Mouse (Mus musculus) embryonic facial prominence, embryonic 13.5 days (tissue): ENCODE results near the gene C87499. TPM values are rescaled to one million over a fixed set of nuclear protein-coding genes. Genes with fewer than 3 reads are reported as not detected.

Experiments
- ATAC-seq: fragments of 200-750 bp; cut with Nextera tagmentation; 2 replicates; pipeline ENCODE4 v1.8.0; 2017; ENCODE audit warnings: low read depth; ENCODE audit not compliant: insufficient number of reproducible peaks, insufficient read depth, low FRiP score, low TSS enrichment
- H3K27ac ChIP-seq: fragments of 300-500 bp; sonication (generic); 2 replicates; pipeline ENCODE4 v1.5.1; 2015; ENCODE audit warnings: moderate library complexity, mild to moderate bottlenecking, inconsistent platforms
- H3K27me3 ChIP-seq: fragments of 300-500 bp; sonication (generic); 2 replicates; pipeline ENCODE4 v1.6.1; 2015; ENCODE audit warnings: mild to moderate bottlenecking, inconsistent platforms
- H3K36me3 ChIP-seq: fragments of 300-500 bp; sonication (generic); 2 replicates; pipeline ENCODE4 v1.6.1; 2015; ENCODE audit warnings: mild to moderate bottlenecking, inconsistent platforms
- H3K4me1 ChIP-seq: fragments of 300-500 bp; sonication (generic); 2 replicates; pipeline ENCODE4 v1.6.1; 2015; ENCODE audit warnings: inconsistent platforms
- H3K4me2 ChIP-seq: fragments of 300-500 bp; sonication (generic); 2 replicates; pipeline ENCODE4 v1.6.1; 2015; ENCODE audit warnings: moderate library complexity, mild to moderate bottlenecking, inconsistent platforms
- H3K4me3 ChIP-seq: fragments of 300-500 bp; sonication (generic); 2 replicates; pipeline ENCODE4 v1.5.1; 2015; ENCODE audit warnings: mild to moderate bottlenecking, inconsistent platforms
- H3K9ac ChIP-seq: fragments of 300-500 bp; sonication (generic); 2 replicates; pipeline ENCODE4 v1.6.1; 2015; ENCODE audit warnings: mild to moderate bottlenecking, inconsistent platforms
- H3K9me3 ChIP-seq: fragments of 300-500 bp; sonication (generic); 2 replicates; pipeline ENCODE4 v1.6.1; 2016; ENCODE audit warnings: inconsistent platforms
- WGBS: fragments of 180-500 bp; shearing (Covaris S2); methylation state at CpG from one replicate; pipeline ENCODE4 v1.1.7; 2015; ENCODE audit warnings: mixed read lengths; 5-methylcytosine and 5-hydroxymethylcytosine counted together
- polyA plus RNA-seq: library from polyadenylated mRNA; unstranded; fragments of >200 nt; fragmentation: Nextera tagmentation; extraction: Ambion mirVana; gene quantifications from 2 replicates; pipeline ENCODE4 v1.2.1, GENCODE M21; 2015

C87499 gene
- polyA plus RNA-seq, 1 experiment from 2014 or later = not detected

DNA sequence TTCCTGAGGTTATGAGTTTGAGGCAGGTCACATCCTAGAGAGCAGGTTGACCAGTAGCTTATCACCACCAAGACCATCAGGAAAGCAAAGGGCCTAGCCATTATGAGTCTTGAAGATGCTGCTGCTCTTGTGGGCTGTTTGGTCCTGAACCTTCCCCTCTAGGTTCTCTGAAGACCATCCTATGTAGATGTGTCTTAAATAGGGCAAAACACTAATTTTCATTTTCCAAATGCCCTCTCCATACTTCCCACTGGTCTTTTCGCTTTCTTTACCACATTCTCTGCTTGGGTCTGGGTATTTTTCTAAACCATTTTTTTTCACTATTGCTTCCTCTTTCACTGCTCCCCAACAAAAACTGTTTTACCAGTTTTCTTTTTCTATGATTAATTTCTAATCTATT lies 41.9 kb downstream of the C87499 start, which contains the start of gene Ifna9:
Gene Ifna9 (minus strand): TSS at position 101 of the 400 bp plus-strand sequence.
- no peak within 1 kb of the TSS for H3K27ac ChIP-seq
- H3K9ac ChIP-seq = no peak within 1 kb of the TSS
- ATAC-seq = no peak

More for the DNA sequence above, 41.9 kb downstream of the C87499 start, which contains the start of gene Ifna9:
- Histone ChIP-seq H3K27me3 (no peaks in the 10 kb centered on the region), H3K4me1 (no peaks in the 10 kb centered on the region), H3K4me3 (no peak within 1 kb of the TSS), H3K9me3 (no peaks in the 10 kb centered on the region), H3K4me2 (no peak within 1 kb of the TSS), H3K36me3 (no peaks in the 10 kb centered on the region)
- WGBS = 88% methylated on average over 1 of the region's 1 CpGs

Other genes starting within 250 kb of the C87499 start
- 11.3 and 12.2 TPM in 2 replicates for gene Hacd4, start 195.5 kb downstream of the C87499 start, polyA plus RNA-seq
- not detected in 2 replicates for gene Ifnb1, start 111.6 kb downstream of the C87499 start, polyA plus RNA-seq
- not detected in 2 replicates for gene Ifna15, start 76.2 kb downstream of the C87499 start, polyA plus RNA-seq
- gene Ifna14, start 62.6 kb downstream of the C87499 start, polyA plus RNA-seq = not detected in 2 replicates
- gene Ifna9, start 42.0 kb downstream of the C87499 start, polyA plus RNA-seq = not detected in 2 replicates
- gene Ifna12, start 31.0 kb downstream of the C87499 start, polyA plus RNA-seq = not detected in 2 replicates
- gene Ifna13, start 10.0 kb upstream of the C87499 start, polyA plus RNA-seq = not detected in 2 replicates
- gene Ifna16, start 42.5 kb upstream of the C87499 start, polyA plus RNA-seq = not detected in 2 replicates
- not detected in 2 replicates for gene Ifna2, start 49.5 kb upstream of the C87499 start, polyA plus RNA-seq
- gene Ifnab, start 56.9 kb upstream of the C87499 start, polyA plus RNA-seq = not detected in 2 replicates
- gene Gm26566, start 87.4 kb upstream of the C87499 start, polyA plus RNA-seq = 0.84 and 1.0 TPM in 2 replicates
- gene Klhl9, start 88.1 kb upstream of the C87499 start, polyA plus RNA-seq = 111 and 122 TPM in 2 replicates
- gene Gm13271, start 120.5 kb upstream of the C87499 start, polyA plus RNA-seq = not detected in 2 replicates
- 0.22 and 0.63 TPM in 2 replicates for gene Gm13283, start 125.7 kb upstream of the C87499 start, polyA plus RNA-seq
- gene Gm13290, start 139.4 kb upstream of the C87499 start, polyA plus RNA-seq = 0.46 and 0.70 TPM in 2 replicates
- not detected in 2 replicates for gene Gm13289, start 142.5 kb upstream of the C87499 start, polyA plus RNA-seq
- not detected in 2 replicates for gene Gm13272, start 145.4 kb upstream of the C87499 start, polyA plus RNA-seq
- gene Ifnz, start 147.7 kb upstream of the C87499 start, polyA plus RNA-seq = not detected in 2 replicates
- not detected in 2 replicates for gene Gm13276, start 151.3 kb upstream of the C87499 start, polyA plus RNA-seq
- gene Gm13277, start 154.2 kb upstream of the C87499 start, polyA plus RNA-seq = not detected in 2 replicates
- gene Gm13278, start 157.1 kb upstream of the C87499 start, polyA plus RNA-seq = not detected in 2 replicates
- gene Gm13275, start 160.1 kb upstream of the C87499 start, polyA plus RNA-seq = not detected in 2 replicates
- not detected in 2 replicates for gene Gm13279, start 163.0 kb upstream of the C87499 start, polyA plus RNA-seq
- gene Gm13285, start 165.3 kb upstream of the C87499 start, polyA plus RNA-seq = 0.58 and 1.4 TPM in 2 replicates
- not detected in 2 replicates for gene Gm13287, start 168.8 kb upstream of the C87499 start, polyA plus RNA-seq
- 0.11 TPM in 1 of 2 replicates, not detected in the other for gene Gm13288, start 171.1 kb upstream of the C87499 start, polyA plus RNA-seq
- not detected in 2 replicates for gene Ifna7, start 181.8 kb upstream of the C87499 start, polyA plus RNA-seq
- not detected in 2 replicates for gene Ifna11, start 185.5 kb upstream of the C87499 start, polyA plus RNA-seq
- gene Ifna6, start 193.0 kb upstream of the C87499 start, polyA plus RNA-seq = not detected in 2 replicates
- gene Ifna5, start 201.1 kb upstream of the C87499 start, polyA plus RNA-seq = not detected in 2 replicates
- gene Ifna4, start 207.4 kb upstream of the C87499 start, polyA plus RNA-seq = not detected in 2 replicates
- not detected in 2 replicates for gene Ifna1, start 215.7 kb upstream of the C87499 start, polyA plus RNA-seq
- not detected in 2 replicates for gene Ifne, start 245.8 kb upstream of the C87499 start, polyA plus RNA-seq